Mouse (Mus musculus): Measurements from ENCODE around the gene Sf3b3. TPM values are rescaled to one million over a fixed set of nuclear protein-coding genes. Genes with fewer than 3 reads are reported as not detected.
"Not testable (repeated sequence)": the region's sequence is repeated elsewhere in the genome, so short reads cannot be mapped to it uniquely, and the experiment has no call there.

Gene Sf3b3
- total RNA-seq, 2 experiments from 2014 or later: 71.1 to 74.7 TPM

GRCm38 (mm10) chr8:110877862-110878261 is 31.3 kb upstream of the Sf3b3 start:
- no peak for TF ChIP-seq CTCF (conservative IDR thresholded peaks at IDR 0.05)
- Histone ChIP-seq H3K4me3 (no peak overlapping the region), H3K27ac (no peak overlapping the region)
- no peak for DNase-seq (ENCODE audit: low spot score in 2 of 2)

- Histone ChIP-seq H3K27ac (no peak overlapping the region), H3K4me3 (no peak overlapping the region)
- DNase-seq (ENCODE audit: low spot score in 2 of 2): no peak
- TF ChIP-seq CTCF (conservative IDR thresholded peaks at IDR 0.05): no peak
These were observed 23.9 kb upstream of the Sf3b3 start for GRCm38 (mm10) chr8:110870501-110870900.

GRCm38 (mm10) chr8:110861347-110862025 is 14.9 kb upstream of the Sf3b3 start:
- not testable (repeated sequence) for H3K4me3 ChIP-seq; H3K27ac ChIP-seq; DNase-seq (ENCODE audit: low spot score in 2 of 2)

DNA sequence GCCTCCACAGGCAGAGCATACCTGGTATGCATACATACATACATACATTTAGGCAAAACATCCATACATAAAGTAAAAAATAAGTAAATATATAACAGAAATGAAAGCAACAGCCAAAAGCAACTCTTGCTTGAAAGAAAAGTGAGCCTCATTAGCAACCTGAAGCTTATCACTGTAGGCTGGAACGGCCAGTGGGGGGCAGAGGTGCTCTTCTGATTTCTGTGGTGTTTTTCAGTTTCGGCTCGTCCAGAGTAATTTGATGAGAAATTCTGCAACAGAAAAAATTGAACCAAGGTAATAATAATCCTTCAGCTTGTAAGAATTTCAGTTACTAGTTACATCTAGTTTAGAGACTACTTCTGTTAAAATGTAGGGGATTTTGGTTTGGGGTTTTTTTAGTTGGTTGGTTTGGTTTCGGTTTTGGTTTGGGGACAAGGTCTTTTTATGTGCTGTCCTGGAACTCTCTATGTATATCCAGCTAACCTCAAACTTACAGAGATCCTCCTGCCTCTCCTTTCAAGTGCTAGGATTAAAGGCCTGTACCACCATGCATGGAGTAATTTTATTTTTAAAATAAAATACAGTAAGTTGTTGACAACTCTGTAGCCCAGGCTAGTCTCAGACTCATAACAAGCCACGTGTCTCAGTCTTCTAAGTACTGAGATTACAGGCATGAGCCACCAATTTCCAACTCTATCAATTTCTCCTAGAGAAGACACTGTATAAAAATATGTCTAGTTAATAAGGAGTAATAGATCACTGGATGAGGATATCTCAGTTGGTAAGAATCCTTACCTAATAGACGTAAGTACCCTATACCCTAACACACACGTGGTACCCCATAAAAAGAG is 13.3 kb upstream of the Sf3b3 start:
- Histone ChIP-seq H3K27ac (no peak overlapping the region), H3K4me3 (no peak overlapping the region)
- TF ChIP-seq CTCF (conservative IDR thresholded peaks at IDR 0.05): peak; percentile 70
- no peak for DNase-seq (ENCODE audit: low spot score in 2 of 2)

DNA sequence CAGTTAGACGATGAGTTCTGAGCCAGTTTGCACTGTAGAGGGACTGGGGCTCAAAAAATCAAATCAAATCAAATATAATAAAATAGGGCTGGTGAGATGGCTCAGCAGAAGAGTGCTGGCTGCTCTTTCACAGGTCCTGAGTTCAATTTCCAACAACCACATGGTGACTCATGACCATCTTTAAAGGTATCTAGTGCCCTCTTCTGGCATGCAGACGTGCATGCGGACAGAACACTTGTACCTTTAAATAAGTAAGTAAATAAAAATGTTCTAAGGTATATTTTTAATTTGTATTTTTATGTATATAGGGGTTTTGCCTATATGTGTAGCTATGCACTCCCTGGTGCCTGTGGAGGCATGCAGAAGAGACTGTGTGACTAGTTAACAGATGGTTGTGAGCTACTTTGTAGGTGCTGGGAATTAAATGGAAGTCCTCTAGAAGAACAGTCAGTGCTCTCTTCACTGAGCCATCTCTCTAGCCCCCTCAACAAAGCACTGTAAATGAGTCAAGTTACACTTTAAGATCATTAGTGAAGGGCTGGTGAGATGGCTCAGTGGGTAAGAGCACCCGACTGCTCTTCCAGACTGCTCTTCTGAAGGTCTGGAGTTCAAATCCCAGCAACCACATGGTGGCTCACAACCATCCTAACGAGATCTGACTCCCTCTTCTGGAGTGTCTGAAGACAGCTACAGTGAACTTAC is 10.3 kb upstream of the Sf3b3 start:
- Histone ChIP-seq H3K27ac (no peak overlapping the region), H3K4me3 (no peak overlapping the region)
- peak; percentile 70 for TF ChIP-seq CTCF (conservative IDR thresholded peaks at IDR 0.05)
- DNase-seq (ENCODE audit: low spot score in 2 of 2): no peak

GRCm38 (mm10) chr8:110856073-110856472 is 9.5 kb upstream of the Sf3b3 start:
- H3K27ac ChIP-seq; H3K4me3 ChIP-seq; DNase-seq (ENCODE audit: low spot score in 2 of 2): not testable (repeated sequence)

GRCm38 (mm10) chr8:110851186-110851585 is 4.6 kb upstream of the Sf3b3 start:
- TF ChIP-seq CTCF (conservative IDR thresholded peaks at IDR 0.05): no peak
- H3K27ac ChIP-seq: no peak overlapping the region
- no peak overlapping the region for H3K4me3 ChIP-seq
- no peak for DNase-seq (ENCODE audit: low spot score in 2 of 2)

DNA sequence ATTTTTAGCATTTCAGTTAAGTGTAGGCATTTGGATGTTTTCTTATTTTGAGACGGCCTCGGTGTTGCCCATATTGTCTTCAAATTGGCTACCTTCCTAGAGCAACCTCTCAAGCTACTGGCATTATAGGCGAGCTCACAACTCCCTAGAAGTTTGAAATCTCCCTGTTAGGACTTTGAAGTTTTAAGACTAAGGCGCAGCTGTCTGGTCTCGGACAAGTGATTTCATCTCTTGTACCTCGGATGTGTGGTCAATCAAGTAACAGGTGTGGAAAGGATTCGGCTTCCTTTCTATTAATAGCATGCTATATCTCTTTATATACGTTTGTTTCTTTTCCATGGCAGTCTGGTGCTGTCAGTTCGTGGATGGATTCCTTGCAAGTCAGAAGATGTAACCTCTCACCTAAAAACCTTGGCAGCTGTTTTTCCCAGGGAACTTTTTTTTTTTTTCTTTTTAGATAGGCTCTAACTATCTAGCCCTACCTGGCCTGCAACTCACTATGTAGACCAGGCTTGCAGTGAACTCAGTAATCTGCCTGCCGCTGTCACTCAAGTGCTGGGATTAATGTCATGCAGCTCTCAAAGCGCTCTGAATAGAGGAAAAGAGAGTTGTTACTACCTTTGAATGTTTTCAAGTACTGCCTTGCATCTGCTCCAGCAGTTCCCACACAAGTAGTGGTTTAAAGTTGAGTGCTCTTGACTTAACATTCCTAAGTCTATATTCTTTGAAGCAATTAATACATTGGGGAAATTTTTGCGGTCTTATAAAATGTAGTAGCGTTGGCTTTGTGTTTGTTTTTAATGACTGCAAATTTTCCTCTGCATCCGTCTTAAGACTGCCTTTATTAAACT is 1.3 kb upstream of the Sf3b3 start:
- no peak for DNase-seq (ENCODE audit: low spot score in 2 of 2)
- no peak for TF ChIP-seq CTCF (conservative IDR thresholded peaks at IDR 0.05)
- no peak overlapping the region for H3K27ac ChIP-seq
- H3K4me3 ChIP-seq: peak overlapping the region; percentile 87

- peak overlapping the region; percentile 96 for H3K27ac ChIP-seq
- no peak for DNase-seq (ENCODE audit: low spot score in 2 of 2)
- H3K4me3 ChIP-seq: peak overlapping the region; percentile 87
- no peak for TF ChIP-seq CTCF (conservative IDR thresholded peaks at IDR 0.05)
These were observed 573 bp upstream of the Sf3b3 start for GRCm38 (mm10) chr8:110847171-110847549.

- H3K27ac ChIP-seq: peak overlapping the region; percentile 96
- TF ChIP-seq CTCF (conservative IDR thresholded peaks at IDR 0.05): no peak
- H3K4me3 ChIP-seq: peak overlapping the region; percentile 87
These were observed 674 bp downstream of the Sf3b3 start for GRCm38 (mm10) chr8:110845821-110846404.

GRCm38 (mm10) chr8:110844941-110845340 is 1.6 kb downstream of the Sf3b3 start:
- peak overlapping the region; percentile 87 for H3K4me3 ChIP-seq
- no peak for TF ChIP-seq CTCF (conservative IDR thresholded peaks at IDR 0.05)
- DNase-seq (ENCODE audit: low spot score in 2 of 2): no peak

More at GRCm38 (mm10) chr8:110845821-110846404, 674 bp downstream of the Sf3b3 start:
- no peak for DNase-seq (ENCODE audit: low spot score in 2 of 2)

GRCm38 (mm10) chr8:110843207-110843606 is 3.4 kb downstream of the Sf3b3 start:
- no peak overlapping the region for H3K27ac ChIP-seq

More at GRCm38 (mm10) chr8:110844941-110845340, 1.6 kb downstream of the Sf3b3 start:
- no peak overlapping the region for H3K27ac ChIP-seq

More at GRCm38 (mm10) chr8:110843207-110843606, 3.4 kb downstream of the Sf3b3 start:
- no peak overlapping the region for H3K4me3 ChIP-seq
- DNase-seq (ENCODE audit: low spot score in 2 of 2): no peak
- TF ChIP-seq CTCF (conservative IDR thresholded peaks at IDR 0.05): no peak

Data from layer of hippocampus, adult 2 months (tissue).